Mouse (Mus musculus): ENCODE measurements around the gene Hes6. TPM values are rescaled to one million over a fixed set of nuclear protein-coding genes. Genes with fewer than 3 reads are reported as not detected.

Hes6 gene
- total RNA-seq, 1 experiment from 2014 or later = 18.4 TPM

DNA sequence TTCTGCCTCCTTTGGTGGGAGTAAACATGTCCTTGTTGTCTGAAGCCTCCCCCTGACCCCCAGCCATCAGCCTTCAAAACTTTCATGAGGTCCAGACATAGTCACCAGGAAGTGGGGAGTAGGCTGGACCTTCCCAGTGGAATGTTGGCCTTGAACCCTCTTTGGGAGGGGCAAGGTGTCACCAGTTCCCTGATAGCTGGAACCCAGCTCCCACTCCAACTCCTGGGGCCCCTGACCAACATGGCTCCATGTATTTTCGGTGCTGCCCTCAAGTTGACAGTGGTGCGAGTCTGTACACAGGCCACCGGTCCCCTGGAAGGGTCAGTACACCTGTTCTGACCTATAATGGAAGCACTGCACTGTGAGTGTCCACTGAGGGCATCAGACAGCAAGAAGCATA is 46.5 kb downstream of the Hes6 start:
- no peak for ATAC-seq (replicated peaks in 1 of 2; ENCODE audit: insufficient read depth in 1 of 2, low FRiP score in 2 of 2, low TSS enrichment in 1 of 2, low read depth in 1 of 2, poor library complexity in 2 of 2, severe bottlenecking in 2 of 2)

DNA sequence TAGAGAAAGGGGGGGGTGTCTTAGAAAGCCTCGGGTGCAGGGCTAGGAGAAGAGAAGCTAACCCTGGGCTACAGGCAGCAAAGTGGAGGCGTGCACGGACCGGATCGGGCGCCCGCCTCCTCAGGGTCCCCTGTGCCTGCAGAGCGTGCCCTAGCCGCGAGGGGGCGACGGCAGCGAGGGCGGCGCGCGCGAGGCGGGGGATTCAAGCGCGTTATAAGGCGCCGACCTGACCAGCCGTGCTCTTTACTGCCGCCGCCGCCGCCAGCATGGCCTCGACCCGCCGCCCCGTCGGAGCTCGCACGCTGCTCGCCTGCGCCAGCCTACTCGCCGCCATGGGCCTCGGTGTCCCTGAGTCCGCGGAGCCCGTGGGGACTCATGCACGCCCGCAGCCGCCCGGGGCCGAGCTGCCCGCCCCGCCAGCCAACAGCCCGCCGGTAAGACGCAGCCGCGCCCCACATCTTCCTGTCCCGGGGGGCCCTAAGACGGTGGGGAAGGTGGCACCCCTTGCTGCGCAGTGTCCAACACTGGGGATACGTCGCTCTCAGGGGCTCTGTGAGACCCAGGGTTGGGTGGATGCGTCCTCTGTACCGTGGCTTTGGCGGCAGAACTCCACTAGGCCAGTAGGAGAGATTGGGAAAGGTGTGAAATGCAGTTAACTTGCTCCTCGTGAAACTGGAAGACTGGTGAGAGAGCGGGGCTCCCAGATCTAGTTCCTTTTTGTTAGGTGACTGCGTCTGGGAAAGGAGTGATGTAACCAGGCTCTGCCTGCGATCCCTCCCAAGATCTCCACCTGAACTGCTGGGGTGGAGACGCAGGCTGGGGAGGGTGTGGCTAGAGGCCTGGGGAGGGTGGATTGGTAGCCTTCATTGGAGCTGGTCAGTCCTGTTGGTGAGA is 47.4 kb downstream of the Hes6 start, which contains the start of gene Erfe:
Gene Erfe, plus strand, starts transcription at position 216 of the 894 bp plus-strand sequence.
- peak; percentile 63 to 76 for ATAC-seq (replicated peaks in 1 of 2; ENCODE audit: insufficient read depth in 1 of 2, low FRiP score in 2 of 2, low TSS enrichment in 1 of 2, low read depth in 1 of 2, poor library complexity in 2 of 2, severe bottlenecking in 2 of 2)

DNA sequence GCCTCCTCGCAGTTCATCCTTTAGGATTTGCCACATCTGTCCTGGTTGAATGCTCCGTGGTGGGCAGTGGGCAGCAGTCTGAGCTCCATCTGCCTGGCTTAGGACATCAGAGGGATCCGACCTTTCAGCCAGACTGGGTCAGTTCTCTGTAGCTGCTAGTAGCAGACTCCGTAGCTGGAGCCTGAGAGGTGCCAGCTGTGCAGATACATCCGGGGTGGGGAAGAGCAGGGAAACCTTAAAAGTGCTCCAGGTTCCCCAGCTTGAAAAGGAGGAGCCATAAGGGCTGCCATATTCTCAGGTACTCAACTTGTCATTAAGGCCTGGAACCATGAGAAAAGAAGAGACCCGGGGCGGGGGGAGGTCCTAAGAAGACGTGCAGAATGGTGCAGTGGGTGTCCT is 48.0 kb downstream of the Hes6 start:
- no peak for ATAC-seq (replicated peaks in 1 of 2; ENCODE audit: insufficient read depth in 1 of 2, low FRiP score in 2 of 2, low TSS enrichment in 1 of 2, low read depth in 1 of 2, poor library complexity in 2 of 2, severe bottlenecking in 2 of 2)

GRCm38 (mm10) chr1:91364822-91365644 is 48.8 kb downstream of the Hes6 start:
- ATAC-seq (replicated peaks in 1 of 2; ENCODE audit: insufficient read depth in 1 of 2, low FRiP score in 2 of 2, low TSS enrichment in 1 of 2, low read depth in 1 of 2, poor library complexity in 2 of 2, severe bottlenecking in 2 of 2) = no peak

- ATAC-seq (replicated peaks in 1 of 2; ENCODE audit: insufficient read depth in 1 of 2, low FRiP score in 2 of 2, low TSS enrichment in 1 of 2, low read depth in 1 of 2, poor library complexity in 2 of 2, severe bottlenecking in 2 of 2) = no peak
Measured at GRCm38 (mm10) chr1:91362113-91362512, 51.7 kb downstream of the Hes6 start.

Other genes starting within 250 kb of the Hes6 start
- 138 and 151 TPM in 2 replicates for gene Ramp1, start 234.2 kb downstream of the Hes6 start, total RNA-seq (2017)
- gene Ube2f, start 163.7 kb downstream of the Hes6 start, total RNA-seq (2017) = 40.9 and 43.0 TPM in 2 replicates
- gene Scly, start 115.7 kb downstream of the Hes6 start, total RNA-seq (2017) = 20.7 and 22.1 TPM in 2 replicates
- 0.15 and 0.19 TPM in 2 replicates for gene Espnl, start 92.0 kb downstream of the Hes6 start, total RNA-seq (2017)
- 0.69 TPM in 2 replicates for gene Klhl30, start 63.0 kb downstream of the Hes6 start, total RNA-seq (2017)
- gene Erfe, start 47.6 kb downstream of the Hes6 start, total RNA-seq (2017) = 0.15 TPM in 1 of 2 replicates, not detected in the other
- gene Ilkap, start 15.2 kb downstream of the Hes6 start, total RNA-seq (2017) = 127 and 144 TPM in 2 replicates
- 5.9 and 6.7 TPM in 2 replicates for gene Per2, start 45.3 kb upstream of the Hes6 start, total RNA-seq (2017)
- 6.9 and 7.8 TPM in 2 replicates for gene Traf3ip1, start 80.6 kb upstream of the Hes6 start, total RNA-seq (2017)
- 8.2 and 11.5 TPM in 2 replicates for gene Asb1, start 126.5 kb upstream of the Hes6 start, total RNA-seq (2017)